Mouse (Mus musculus) G1E (cell line): ENCODE measurements around the gene Gm20075. TPM values are rescaled to one million over a fixed set of nuclear protein-coding genes. Genes with fewer than 3 reads are reported as not detected.
"Not testable (repeated sequence)": the region's sequence is repeated elsewhere in the genome, so short reads cannot be mapped to it uniquely, and the experiment has no call there.

ENCODE experiments used
- ATAC-seq: 2 replicates; pipeline ENCODE4 v1.8.0; 2016; ENCODE audit warnings: mild to moderate bottlenecking; ENCODE audit not compliant: insufficient number of reproducible peaks, poor library complexity, low FRiP score, severe bottlenecking; ENCODE audit errors: extremely low read depth
- DNase-seq: peaks from one replicate; pipeline ENCODE4 v3.0.0; 2012; ENCODE audit warnings: low spot score
- H3K27me3 ChIP-seq: 2 replicates; pipeline ENCODE4 v1.6.1; 2012; ENCODE audit warnings: mild to moderate bottlenecking, low read length, inconsistent platforms; ENCODE audit not compliant: insufficient read depth
- H3K36me3 ChIP-seq: replicated peaks from 2 replicates; pipeline ENCODE3; 2012; ENCODE audit warnings: mild to moderate bottlenecking, inconsistent platforms
- H3K4me1 ChIP-seq: 2 replicates; pipeline ENCODE4 v1.6.1; 2012; ENCODE audit warnings: low read depth, low read length, inconsistent platforms, mixed read lengths; ENCODE audit not compliant: insufficient read depth
- H3K4me3 ChIP-seq: 2 replicates; pipeline ENCODE4 v1.5.1; 2012; ENCODE audit warnings: low read depth, mild to moderate bottlenecking, inconsistent platforms, low read length, moderate library complexity, mixed read lengths
- H3K9me3 ChIP-seq: replicated peaks from 2 replicates; pipeline ENCODE4 v1.6.1; 2012; ENCODE audit warnings: inconsistent platforms
- CTCF ChIP-seq: IDR thresholded peaks from 2 replicates; pipeline ENCODE4 v1.5.1; 2012; ENCODE audit warnings: low read depth, low read length, inconsistent platforms, mixed read lengths
- GATA1 ChIP-seq: IDR thresholded peaks from 2 replicates; pipeline ENCODE4 v1.6.1; 2012; ENCODE audit warnings: borderline replicate concordance, low read length, inconsistent platforms, mixed read lengths
- GATA2 ChIP-seq: IDR thresholded peaks from 2 replicates; pipeline ENCODE4 v1.6.1; 2012; ENCODE audit warnings: low read depth, low read length, inconsistent platforms, borderline replicate concordance
- POLR2AphosphoS5 ChIP-seq: IDR thresholded peaks from 2 replicates; pipeline ENCODE4 v1.6.1; 2012; ENCODE audit warnings: low read depth, low read length, inconsistent platforms; ENCODE audit not compliant: insufficient replicate concordance
- TAL1 ChIP-seq: conservative IDR thresholded peaks from 2 replicates; pipeline ENCODE4 v1.6.1; 2012; ENCODE audit warnings: low read depth, low read length, inconsistent platforms, mixed read lengths
- polyA plus RNA-seq: library from polyadenylated mRNA; stranded (reverse); fragments of >175 nt; gene quantifications from 2 replicates; pipeline ENCODE4 v1.2.3, GENCODE M21; 2012
- total RNA-seq, 2 experiments: library from RNA; stranded (forward) in 1 of 2; stranded (reverse) in 1 of 2; fragments of 200-1000 nt in 1 of 2; fragments of >200 nt in 1 of 2; fragmentation: Nextera tagmentation in 1 of 2; gene quantifications; 2 replicates each; pipeline ENCODE4 v1.2.3; 2014 to 2017

Gm20075 gene
- 11.8 and 17.3 TPM in 2 replicates for total RNA-seq (2014; fragmentation: Nextera tagmentation)
- 24.9 and 26.9 TPM in 2 replicates for total RNA-seq (2017)
- 0.34 and 0.39 TPM in 2 replicates for polyA plus RNA-seq

- not testable (repeated sequence) for H3K4me3 ChIP-seq, H3K36me3 ChIP-seq, DNase-seq, H3K9me3 ChIP-seq, H3K4me1 ChIP-seq, H3K27me3 ChIP-seq, ATAC-seq
Measured at GRCm38 (mm10) chr13:96081276-96081675, at the start of gene Gm20075. Gene Gm20075 (minus strand): TSS chr13:96081376.

DNA sequence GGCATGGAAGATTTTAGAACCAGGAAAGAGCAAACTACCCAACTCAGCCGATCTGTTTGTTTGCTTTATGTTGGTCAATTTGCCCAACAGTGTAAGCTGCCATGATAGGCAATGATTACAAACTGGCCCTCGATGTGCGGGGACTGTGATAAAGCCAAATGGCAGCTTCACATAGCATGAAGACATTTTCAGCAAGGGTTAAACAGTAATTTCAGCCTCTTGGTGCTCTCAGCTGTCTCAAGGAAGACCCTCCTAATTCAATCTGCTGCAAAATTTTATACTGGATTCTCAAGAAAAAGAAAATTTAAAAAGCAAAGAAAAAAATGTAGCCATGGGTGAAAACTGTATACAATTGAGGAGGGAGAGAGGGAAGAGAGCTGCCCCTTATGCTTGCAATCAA is 47.9 kb upstream of the Gm20075 start:
- DNase-seq (no peak), ATAC-seq (no peak)
- no peaks in the 10 kb centered on the region; the same call in 1 of the 2 replicates for H3K4me1 ChIP-seq
- TF ChIP-seq GATA1, result no peak
- TF ChIP-seq GATA2, result no peak
- TF ChIP-seq CTCF, result no peak
- TF ChIP-seq TAL1, result no peak
- TF ChIP-seq POLR2AphosphoS5, result no peak
- peaks cover 31% of the 10 kb centered on the region for H3K27me3 ChIP-seq
- H3K9me3 ChIP-seq, result no peaks in the 10 kb centered on the region
- H3K4me3 ChIP-seq, result no peak overlapping the region
- H3K36me3 ChIP-seq, result no peaks in the 10 kb centered on the region

GRCm38 (mm10) chr13:96126669-96127068 is 45.5 kb upstream of the Gm20075 start:
- Histone ChIP-seq H3K4me3 (no peak overlapping the region), H3K9me3 (no peaks in the 10 kb centered on the region), H3K4me1 (no peaks in the 10 kb centered on the region; the same call in 1 of the 2 replicates), H3K36me3 (no peaks in the 10 kb centered on the region), H3K27me3 (peaks cover 11% of the 10 kb centered on the region)
- no peak for TF ChIP-seq GATA2
- TF ChIP-seq POLR2AphosphoS5, result no peak
- TF ChIP-seq GATA1, result no peak
- no peak for TF ChIP-seq CTCF
- no peak for TF ChIP-seq TAL1
- ATAC-seq (no peak), DNase-seq (no peak)

DNA sequence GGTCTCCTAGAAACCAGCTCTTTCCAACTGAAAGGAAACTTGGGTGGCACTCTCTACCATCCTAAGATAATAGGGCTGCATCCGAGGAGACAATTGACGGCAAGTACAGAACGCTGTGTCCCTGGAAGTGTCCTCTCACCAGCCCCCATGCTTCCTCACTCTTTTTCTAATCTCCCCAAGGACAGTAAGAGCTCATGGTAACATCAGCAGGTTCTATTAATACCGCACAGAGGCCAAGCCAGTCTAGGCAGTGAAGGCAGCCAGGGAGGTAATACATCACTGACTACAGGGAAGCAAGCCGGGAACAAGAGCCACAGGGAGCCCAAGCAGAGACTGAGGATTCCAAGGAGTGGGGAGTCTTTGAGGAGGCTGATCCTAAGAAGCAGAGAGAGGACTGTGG is 43.8 kb upstream of the Gm20075 start:
- TF ChIP-seq POLR2AphosphoS5, result no peak
- TF ChIP-seq TAL1, result no peak
- TF ChIP-seq GATA1, result no peak
- TF ChIP-seq CTCF, result no peak
- no peak for TF ChIP-seq GATA2
- Histone ChIP-seq H3K4me1 (no peaks in the 10 kb centered on the region), H3K9me3 (no peaks in the 10 kb centered on the region), H3K4me3 (no peak overlapping the region), H3K27me3 (peaks cover 3% of the 10 kb centered on the region), H3K36me3 (no peaks in the 10 kb centered on the region)
- DNase-seq, result no peak
- ATAC-seq, result no peak

- DNase-seq, result no peak
- no peak for ATAC-seq
- H3K9me3 ChIP-seq, result no peaks in the 10 kb centered on the region
- peaks cover 8% of the 10 kb centered on the region; the same call in 1 of the 2 replicates for H3K27me3 ChIP-seq
- no peaks in the 10 kb centered on the region for H3K4me1 ChIP-seq
- no peak for TF ChIP-seq TAL1
- TF ChIP-seq GATA2, result no peak
- no peak for TF ChIP-seq GATA1
- no peak for TF ChIP-seq POLR2AphosphoS5
- no peak for TF ChIP-seq CTCF
- no peaks in the 10 kb centered on the region for H3K36me3 ChIP-seq
- no peak overlapping the region for H3K4me3 ChIP-seq
Measured at GRCm38 (mm10) chr13:96112711-96113110, 31.5 kb upstream of the Gm20075 start.

GRCm38 (mm10) chr13:96110767-96111166 is 29.6 kb upstream of the Gm20075 start:
- ATAC-seq, result no peak
- TF ChIP-seq CTCF, result no peak
- no peak for TF ChIP-seq GATA2
- no peak for TF ChIP-seq POLR2AphosphoS5
- TF ChIP-seq GATA1, result no peak
- no peak for TF ChIP-seq TAL1
- H3K9me3 ChIP-seq, result no peaks in the 10 kb centered on the region
- H3K27me3 ChIP-seq, result peaks cover 8% of the 10 kb centered on the region; the same call in 1 of the 2 replicates
- H3K4me3 ChIP-seq, result no peak overlapping the region
- DNase-seq, result no peak
- H3K36me3 ChIP-seq, result no peaks in the 10 kb centered on the region
- peaks cover 4% of the 10 kb centered on the region for H3K4me1 ChIP-seq

DNA sequence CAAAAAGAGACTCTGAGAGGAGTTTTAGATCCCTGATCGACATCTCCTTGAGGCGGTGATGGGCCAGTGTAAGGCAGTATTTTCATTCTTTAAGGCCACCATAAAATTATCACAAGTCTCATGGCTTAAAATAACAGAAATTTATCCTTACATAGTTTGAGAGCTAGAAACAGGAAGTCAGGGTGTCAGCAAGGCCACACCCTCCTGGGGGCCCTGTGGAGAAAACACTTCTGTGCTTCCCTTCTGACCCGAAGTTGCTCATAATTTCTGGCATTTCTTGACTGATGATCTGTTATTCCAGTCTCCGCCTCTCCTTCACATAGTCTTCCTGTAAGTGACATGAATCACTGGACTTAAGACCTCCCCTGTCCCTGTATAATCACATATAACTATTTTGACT is 25.2 kb upstream of the Gm20075 start:
- H3K27me3 ChIP-seq, result no peaks in the 10 kb centered on the region
- no peaks in the 10 kb centered on the region for H3K36me3 ChIP-seq
- no peaks in the 10 kb centered on the region for H3K9me3 ChIP-seq
- ATAC-seq, result no peak
- TF ChIP-seq POLR2AphosphoS5, result no peak
- TF ChIP-seq GATA2, result no peak
- TF ChIP-seq CTCF, result no peak
- TF ChIP-seq TAL1, result no peak
- TF ChIP-seq GATA1, result no peak
- no peak overlapping the region for H3K4me3 ChIP-seq
- H3K4me1 ChIP-seq, result peaks cover 4% of the 10 kb centered on the region
- no peak for DNase-seq
